Mouse (Mus musculus) intestine, postnatal 0 days (tissue): ENCODE results near the gene Tnfrsf9. TPM values are rescaled to one million over a fixed set of nuclear protein-coding genes. Genes with fewer than 3 reads are reported as not detected.

Source experiments
- ATAC-seq: fragments of 200-750 bp; cut with Nextera tagmentation; 2 replicates; pipeline ENCODE4 v1.8.0; 2017; ENCODE audit warnings: mild to moderate bottlenecking, moderate TSS enrichment, moderate library complexity
- H3K27ac ChIP-seq: fragments of 300-500 bp; sonication (generic); 2 replicates; pipeline ENCODE4 v1.5.1; 2014; ENCODE audit warnings: mild to moderate bottlenecking, low read depth, low read length, moderate library complexity
- H3K27me3 ChIP-seq: fragments of 300-500 bp; sonication (generic); replicated peaks from 2 replicates; pipeline ENCODE4 v1.6.1; 2014; ENCODE audit warnings: low read length, mixed read lengths; ENCODE audit not compliant: control insufficient read depth, insufficient read depth
- H3K36me3 ChIP-seq: fragments of 300-500 bp; sonication (generic); 2 replicates; pipeline ENCODE4 v1.6.1; 2014; ENCODE audit warnings: mild to moderate bottlenecking, moderate library complexity; ENCODE audit not compliant: control insufficient read depth, insufficient read depth
- H3K4me1 ChIP-seq: fragments of 300-500 bp; sonication (generic); replicated peaks from 2 replicates; pipeline ENCODE4 v1.6.1; 2014; ENCODE audit warnings: antibody characterized with exemption, low read length, mixed read lengths; ENCODE audit not compliant: control insufficient read depth, insufficient read depth
- H3K4me2 ChIP-seq: fragments of 300-500 bp; sonication (generic); replicated peaks from 2 replicates; pipeline ENCODE4 v1.6.1; 2014; ENCODE audit warnings: low read depth, mild to moderate bottlenecking, moderate library complexity
- H3K4me3 ChIP-seq: fragments of 300-500 bp; sonication (generic); 2 replicates; pipeline ENCODE4 v1.5.1; 2014; ENCODE audit warnings: low read depth, low read length
- H3K9ac ChIP-seq: fragments of 300-500 bp; sonication (generic); 2 replicates; pipeline ENCODE4 v1.6.1; 2014; ENCODE audit warnings: mild to moderate bottlenecking, low read depth, low read length
- H3K9me3 ChIP-seq: fragments of 300-500 bp; sonication (generic); 2 replicates; pipeline ENCODE4 v1.6.1; 2016; ENCODE audit warnings: mixed run types; ENCODE audit not compliant: control insufficient read depth
- CTCF ChIP-seq: sonication (generic); IDR thresholded peaks from 2 replicates; pipeline ENCODE4 v1.5.1; 2016; ENCODE audit warnings: low read depth, mild to moderate bottlenecking, control low read depth, antibody characterized with exemption, moderate library complexity
- WGBS: fragments of 180-500 bp; shearing (Covaris S2); extraction: QIAGEN DNeasy Blood & Tissue Kit; methylation state at CpG from one replicate; pipeline ENCODE4 v1.1.7; 2014; 5-methylcytosine and 5-hydroxymethylcytosine counted together
- polyA plus RNA-seq: library from polyadenylated mRNA; unstranded; fragments of >200 nt; fragmentation: Nextera tagmentation; extraction: Ambion mirVana; gene quantifications from 2 replicates; pipeline ENCODE4 v1.2.1, GENCODE M21; 2015

Gene Tnfrsf9
- polyA plus RNA-seq: 0.20 and 0.42 TPM in 2 replicates

- H3K27ac ChIP-seq: peak within 1 kb of the TSS; percentile 90
- 0 out of 2 replicates have a peak, but pooled peaks cover 4% of the 10 kb centered on the region for H3K4me1 ChIP-seq
- peak; percentile 87 for ATAC-seq
- H3K9me3 ChIP-seq: no peaks in the 10 kb centered on the region
- WGBS: under 1% methylated on average over 48 of the region's 48 CpGs
- H3K4me3 ChIP-seq: peak within 1 kb of the TSS; percentile 74
- TF ChIP-seq CTCF: peak; percentile 91
- H3K36me3 ChIP-seq: no peaks in the 10 kb centered on the region
- no peaks in the 10 kb centered on the region for H3K27me3 ChIP-seq
- H3K4me2 ChIP-seq: peak within 1 kb of the TSS; percentile 76
- H3K9ac ChIP-seq: peak within 1 kb of the TSS; percentile 66
Measured at GRCm38 (mm10) chr4:150914290-150914733, at the start of gene Tnfrsf9, which contains the start of gene Park7. Gene Tnfrsf9 (plus strand): TSS chr4:150914562. Gene Park7 (minus strand): TSS chr4:150914437.

- ATAC-seq: no peak
- H3K27me3 ChIP-seq: no peaks in the 10 kb centered on the region
- peaks cover 40% of the 10 kb centered on the region for H3K36me3 ChIP-seq
- no peak overlapping the region for H3K9ac ChIP-seq
- H3K4me1 ChIP-seq: no peaks in the 10 kb centered on the region
- TF ChIP-seq CTCF: peak; percentile 76
- H3K9me3 ChIP-seq: no peaks in the 10 kb centered on the region
- H3K4me3 ChIP-seq: no peak overlapping the region
- no peak overlapping the region for H3K4me2 ChIP-seq
- H3K27ac ChIP-seq: no peak overlapping the region
Measured at GRCm38 (mm10) chr4:150865371-150865770, 49.0 kb upstream of the Tnfrsf9 start.

GRCm38 (mm10) chr4:150866069-150866468 lies 48.3 kb upstream of the Tnfrsf9 start:
- no peak for TF ChIP-seq CTCF
- Histone ChIP-seq H3K9ac (no peak overlapping the region), H3K9me3 (no peaks in the 10 kb centered on the region), H3K4me3 (no peak overlapping the region), H3K4me2 (no peak overlapping the region), H3K36me3 (peaks cover 44% of the 10 kb centered on the region), H3K4me1 (no peaks in the 10 kb centered on the region), H3K27ac (no peak overlapping the region), H3K27me3 (no peaks in the 10 kb centered on the region)
- WGBS: 81% methylated on average over 11 of the region's 11 CpGs
- no peak for ATAC-seq

- H3K27me3 ChIP-seq: no peaks in the 10 kb centered on the region
- H3K4me3 ChIP-seq: no peak overlapping the region
- no peak overlapping the region for H3K9ac ChIP-seq
- no peak overlapping the region for H3K4me2 ChIP-seq
- no peaks in the 10 kb centered on the region for H3K4me1 ChIP-seq
- TF ChIP-seq CTCF: no peak
- no peaks in the 10 kb centered on the region for H3K9me3 ChIP-seq
- H3K36me3 ChIP-seq: peaks cover 45% of the 10 kb centered on the region
- ATAC-seq: no peak
- H3K27ac ChIP-seq: no peak overlapping the region
- WGBS: 96% methylated on average over 12 of the region's 12 CpGs
Measured at GRCm38 (mm10) chr4:150866494-150866893, 47.9 kb upstream of the Tnfrsf9 start.

GRCm38 (mm10) chr4:150868161-150868560 lies 46.2 kb upstream of the Tnfrsf9 start:
- 77% methylated on average over 6 of the region's 6 CpGs for WGBS
- ATAC-seq: no peak
- H3K4me3 ChIP-seq: no peak overlapping the region
- H3K4me2 ChIP-seq: no peak overlapping the region
- no peak for TF ChIP-seq CTCF
- no peak overlapping the region for H3K9ac ChIP-seq
- no peak overlapping the region for H3K27ac ChIP-seq
- no peaks in the 10 kb centered on the region for H3K9me3 ChIP-seq
- H3K4me1 ChIP-seq: 0 out of 2 replicates have a peak, but pooled peaks cover 3% of the 10 kb centered on the region
- H3K36me3 ChIP-seq: peaks cover 45% of the 10 kb centered on the region
- no peaks in the 10 kb centered on the region for H3K27me3 ChIP-seq

GRCm38 (mm10) chr4:150868859-150869258 lies 45.5 kb upstream of the Tnfrsf9 start:
- H3K4me1 ChIP-seq: 0 out of 2 replicates have a peak, but pooled peaks cover 3% of the 10 kb centered on the region
- H3K9ac ChIP-seq: no peak overlapping the region
- no peak for TF ChIP-seq CTCF
- WGBS: 61% methylated on average over 2 of the region's 2 CpGs
- no peaks in the 10 kb centered on the region for H3K9me3 ChIP-seq
- H3K36me3 ChIP-seq: peaks cover 45% of the 10 kb centered on the region
- H3K27ac ChIP-seq: no peak overlapping the region
- no peak for ATAC-seq
- no peak overlapping the region for H3K4me2 ChIP-seq
- H3K4me3 ChIP-seq: no peak overlapping the region
- H3K27me3 ChIP-seq: no peaks in the 10 kb centered on the region
